Mouse (Mus musculus): ENCODE measurements around the gene Gas7. TPM values are rescaled to one million over a fixed set of nuclear protein-coding genes. Genes with fewer than 3 reads are reported as not detected.

Gas7 gene
- polyA plus RNA-seq, 1 experiment from 2014 or later: 26.6 TPM

- ATAC-seq (ENCODE audit: low FRiP score, low read depth): no peak
- H3K27ac ChIP-seq (replicated peaks): no peak overlapping the region
- no peak overlapping the region for H3K4me2 ChIP-seq
- H3K4me1 ChIP-seq (replicated peaks): 0 out of 2 replicates have a peak, but pooled peaks cover 1% of the 10 kb centered on the region
- H3K9me3 ChIP-seq: no peaks in the 10 kb centered on the region
- 52% methylated on average over 1 of the region's 1 CpGs for WGBS
- H3K36me3 ChIP-seq: no peaks in the 10 kb centered on the region
- H3K27me3 ChIP-seq: no peaks in the 10 kb centered on the region
- H3K9ac ChIP-seq: no peak overlapping the region
- H3K4me3 ChIP-seq: no peak overlapping the region
Measured at GRCm38 (mm10) chr11:67496796-67497195, 41.6 kb downstream of the Gas7 start.

DNA sequence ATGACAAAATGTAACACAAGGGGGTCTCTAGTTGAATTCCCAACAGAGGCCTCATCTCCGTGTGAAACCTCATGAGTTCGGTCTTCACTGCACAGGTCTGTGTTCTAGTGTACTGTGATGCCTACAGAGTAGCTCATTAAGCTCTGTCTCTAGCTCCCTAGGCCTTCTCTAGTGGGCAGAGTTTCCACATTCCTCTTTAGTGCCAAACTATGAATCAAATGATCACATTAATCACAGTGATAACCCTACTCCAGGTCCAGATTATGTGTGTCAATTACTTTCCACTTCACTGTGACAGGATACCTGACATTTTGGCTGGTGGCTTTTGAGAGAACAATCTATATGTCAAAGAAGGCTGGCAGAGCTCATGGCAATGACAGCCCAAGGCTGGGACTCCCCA, 44.9 kb downstream of the Gas7 start:
- no peak overlapping the region for H3K9ac ChIP-seq
- H3K4me1 ChIP-seq (replicated peaks): 0 out of 2 replicates have a peak, but pooled peaks cover 3% of the 10 kb centered on the region
- H3K27me3 ChIP-seq: no peaks in the 10 kb centered on the region
- WGBS: 91% methylated on average over 2 of the region's 2 CpGs
- no peaks in the 10 kb centered on the region for H3K9me3 ChIP-seq
- H3K36me3 ChIP-seq: no peaks in the 10 kb centered on the region
- H3K27ac ChIP-seq (replicated peaks): no peak overlapping the region
- no peak overlapping the region for H3K4me3 ChIP-seq
- no peak for ATAC-seq (ENCODE audit: low FRiP score, low read depth)
- no peak overlapping the region for H3K4me2 ChIP-seq

DNA sequence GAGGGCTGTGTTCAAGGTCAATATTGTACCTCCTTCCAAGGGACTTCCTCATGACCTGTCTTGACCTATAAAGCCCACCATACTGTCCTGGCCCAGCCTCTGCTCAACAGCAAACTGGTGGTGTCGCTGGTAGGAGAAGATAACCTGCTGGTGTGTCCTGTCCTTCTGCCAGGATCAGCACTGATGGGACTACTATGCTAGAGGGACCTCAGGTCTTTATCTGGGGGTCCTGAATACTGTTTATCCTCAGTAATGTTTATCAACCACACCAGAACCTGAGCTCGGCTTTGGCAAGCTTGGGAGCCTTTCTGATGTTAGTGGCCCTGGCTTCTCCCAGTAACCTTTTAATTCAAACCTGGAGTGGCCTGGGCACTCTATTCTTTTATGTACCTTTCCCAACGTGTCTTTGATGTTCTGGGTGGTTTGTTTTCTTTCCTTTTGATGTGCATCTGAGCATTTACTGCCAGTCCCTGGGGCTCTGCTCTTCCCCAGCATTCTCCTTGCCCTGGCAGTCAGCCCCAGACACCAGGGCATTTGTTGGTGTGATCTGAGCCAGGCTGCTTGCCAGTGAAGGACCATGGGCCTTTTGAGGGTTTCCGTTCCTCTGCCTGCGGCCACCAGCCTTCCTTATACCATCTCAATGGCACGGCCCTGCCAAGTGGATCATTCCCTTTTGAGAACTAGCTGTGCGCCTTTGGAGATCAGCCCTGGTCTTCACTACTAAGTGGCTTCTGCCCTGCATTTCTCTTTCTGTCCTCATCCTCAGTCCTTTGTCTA, 46.4 kb downstream of the Gas7 start:
- WGBS: 70% methylated on average over 7 of the region's 7 CpGs
- Histone ChIP-seq H3K4me3 (no peak overlapping the region), H3K27ac (replicated peaks) (no peak overlapping the region), H3K9me3 (no peaks in the 10 kb centered on the region), H3K4me1 (replicated peaks) (0 out of 2 replicates have a peak, but pooled peaks cover 3% of the 10 kb centered on the region), H3K27me3 (no peaks in the 10 kb centered on the region), H3K4me2 (no peak overlapping the region), H3K36me3 (no peaks in the 10 kb centered on the region), H3K9ac (no peak overlapping the region)
- ATAC-seq (ENCODE audit: low FRiP score, low read depth): no peak; the same call in 1 of the 2 replicates

DNA sequence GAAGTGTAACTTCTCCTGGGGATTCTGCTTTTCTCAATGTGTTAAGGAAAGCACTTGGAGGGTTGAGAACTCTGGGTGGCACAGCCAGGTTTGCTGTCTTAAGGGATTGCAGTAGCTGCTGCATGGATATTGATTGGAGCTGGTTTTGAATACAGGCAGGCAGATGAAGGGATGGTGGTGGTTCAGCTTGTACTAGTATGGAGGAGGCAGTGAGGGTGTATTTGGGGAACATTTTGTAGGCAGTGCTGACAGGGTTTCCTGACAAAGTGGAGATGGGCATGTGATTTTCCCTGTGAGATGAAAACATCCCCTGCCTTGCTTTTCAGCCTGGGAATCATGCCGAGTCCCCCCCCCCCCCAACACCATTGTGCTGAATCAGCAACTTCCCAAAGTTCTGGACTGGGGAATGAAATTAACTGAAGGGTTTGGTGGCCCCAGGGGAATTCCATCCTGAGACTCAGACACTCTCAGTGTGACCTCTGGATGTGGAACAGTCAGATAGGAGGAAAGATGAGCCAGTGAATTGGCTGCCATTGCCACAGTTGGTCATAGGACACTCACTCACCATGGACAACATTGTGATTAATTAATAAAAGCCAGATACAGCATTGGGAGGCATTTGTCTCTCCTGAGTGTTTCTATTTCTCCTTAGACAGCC, 54.1 kb downstream of the Gas7 start:
- Histone ChIP-seq H3K4me2 (no peak overlapping the region), H3K9ac (no peak overlapping the region), H3K27me3 (no peaks in the 10 kb centered on the region), H3K4me1 (replicated peaks) (no peaks in the 10 kb centered on the region), H3K9me3 (no peaks in the 10 kb centered on the region), H3K27ac (replicated peaks) (no peak overlapping the region), H3K4me3 (no peak overlapping the region), H3K36me3 (no peaks in the 10 kb centered on the region)
- 73% methylated on average over 1 of the region's 1 CpGs for WGBS
- ATAC-seq (ENCODE audit: low FRiP score, low read depth): no peak

DNA sequence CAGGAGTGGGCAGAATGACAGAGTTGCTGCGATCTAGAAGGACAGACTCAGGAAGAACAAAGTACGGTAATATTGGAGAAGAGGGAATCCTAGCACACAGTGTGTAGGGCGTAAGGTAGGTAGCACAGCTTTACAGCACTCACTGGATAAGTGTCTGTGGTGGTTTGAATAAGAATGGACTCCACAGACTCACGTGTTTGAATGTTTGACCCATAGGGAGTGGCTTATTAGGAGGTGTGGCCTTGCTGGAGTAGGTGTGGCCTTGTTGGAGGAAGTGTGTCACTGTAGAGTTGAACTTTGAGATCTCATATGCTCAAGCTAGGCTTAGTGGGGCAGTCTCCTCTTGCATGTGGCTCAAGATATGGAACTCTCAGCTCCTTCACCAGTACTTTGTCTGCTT, 55.6 kb downstream of the Gas7 start:
- H3K27ac ChIP-seq (replicated peaks): no peak overlapping the region
- H3K4me1 ChIP-seq (replicated peaks): no peaks in the 10 kb centered on the region
- H3K4me2 ChIP-seq: no peak overlapping the region
- H3K9ac ChIP-seq: no peak overlapping the region
- no peaks in the 10 kb centered on the region for H3K36me3 ChIP-seq
- H3K9me3 ChIP-seq: no peaks in the 10 kb centered on the region
- no peak overlapping the region for H3K4me3 ChIP-seq
- WGBS: 91% methylated on average over 4 of the region's 4 CpGs
- ATAC-seq (ENCODE audit: low FRiP score, low read depth): no peak
- no peaks in the 10 kb centered on the region for H3K27me3 ChIP-seq

DNA sequence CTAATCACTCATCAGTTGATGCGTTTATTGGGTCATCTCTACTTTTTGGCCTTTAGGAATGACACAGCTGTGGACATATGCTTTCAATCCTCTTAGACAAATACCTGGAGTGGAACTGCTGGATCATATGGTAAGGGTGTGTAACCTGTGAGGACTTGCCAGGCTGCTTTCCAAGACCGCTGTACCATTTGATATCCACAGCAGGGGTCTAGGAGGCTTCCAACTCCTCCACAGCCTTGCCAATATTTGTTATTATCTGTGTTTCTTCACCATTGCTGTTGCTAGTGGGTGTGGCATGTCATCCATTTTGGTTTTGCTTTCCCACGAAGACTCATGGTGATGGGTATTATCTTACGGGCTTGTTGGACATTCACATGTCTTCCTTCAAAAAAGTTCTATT, 57.8 kb downstream of the Gas7 start:
- H3K9me3 ChIP-seq: no peaks in the 10 kb centered on the region
- WGBS: 81% methylated on average over 4 of the region's 4 CpGs

DNA sequence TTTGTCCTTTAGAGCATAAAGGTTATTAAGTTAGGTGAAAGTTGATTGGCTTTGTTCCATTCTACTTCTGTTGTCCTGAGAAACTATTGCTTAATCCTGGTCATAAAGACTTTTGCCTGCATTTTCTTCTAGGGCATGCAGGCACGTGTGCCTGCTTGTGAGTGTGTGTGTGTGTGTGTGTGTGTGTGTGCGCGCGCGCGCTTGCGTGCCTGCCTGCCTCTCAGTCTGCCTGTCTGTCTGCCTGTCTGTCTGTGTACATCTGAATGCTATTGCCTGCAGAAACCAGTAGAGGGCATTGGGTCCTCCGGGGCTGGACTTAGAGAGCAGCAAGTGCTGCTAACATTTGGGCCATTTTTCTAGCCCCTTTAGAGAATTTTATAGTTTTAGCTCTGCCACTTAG, 59.2 kb downstream of the Gas7 start:
- whole genome bisulfite sequencing: 89% methylated on average over 8 of the region's 8 CpGs
- no peak overlapping the region for H3K4me2 ChIP-seq
- ATAC-seq (ENCODE audit: low FRiP score, low read depth): no peak
- no peaks in the 10 kb centered on the region for H3K9me3 ChIP-seq
- no peaks in the 10 kb centered on the region for H3K4me1 ChIP-seq (replicated peaks)
- no peak overlapping the region for H3K4me3 ChIP-seq
- H3K27me3 ChIP-seq: no peaks in the 10 kb centered on the region
- no peaks in the 10 kb centered on the region for H3K36me3 ChIP-seq
- no peak overlapping the region for H3K9ac ChIP-seq
- H3K27ac ChIP-seq (replicated peaks): no peak overlapping the region

More for the DNA sequence above, 57.8 kb downstream of the Gas7 start:
- Histone ChIP-seq H3K36me3 (no peaks in the 10 kb centered on the region), H3K4me2 (no peak overlapping the region), H3K27me3 (no peaks in the 10 kb centered on the region), H3K9ac (no peak overlapping the region), H3K4me3 (no peak overlapping the region), H3K4me1 (replicated peaks) (no peaks in the 10 kb centered on the region), H3K27ac (replicated peaks) (no peak overlapping the region)
- no peak for ATAC-seq (ENCODE audit: low FRiP score, low read depth)

GRCm38 (mm10) chr11:67515020-67515911, 60.0 kb downstream of the Gas7 start:
- H3K9me3 ChIP-seq: no peaks in the 10 kb centered on the region
- no peak for ATAC-seq (ENCODE audit: low FRiP score, low read depth)
- H3K27ac ChIP-seq (replicated peaks): no peak overlapping the region
- no peaks in the 10 kb centered on the region for H3K36me3 ChIP-seq
- H3K27me3 ChIP-seq: no peaks in the 10 kb centered on the region
- no peaks in the 10 kb centered on the region for H3K4me1 ChIP-seq (replicated peaks)
- H3K4me3 ChIP-seq: no peak overlapping the region
- WGBS: 55% methylated on average over 5 of the region's 5 CpGs
- H3K4me2 ChIP-seq: no peak overlapping the region
- H3K9ac ChIP-seq: no peak overlapping the region

DNA sequence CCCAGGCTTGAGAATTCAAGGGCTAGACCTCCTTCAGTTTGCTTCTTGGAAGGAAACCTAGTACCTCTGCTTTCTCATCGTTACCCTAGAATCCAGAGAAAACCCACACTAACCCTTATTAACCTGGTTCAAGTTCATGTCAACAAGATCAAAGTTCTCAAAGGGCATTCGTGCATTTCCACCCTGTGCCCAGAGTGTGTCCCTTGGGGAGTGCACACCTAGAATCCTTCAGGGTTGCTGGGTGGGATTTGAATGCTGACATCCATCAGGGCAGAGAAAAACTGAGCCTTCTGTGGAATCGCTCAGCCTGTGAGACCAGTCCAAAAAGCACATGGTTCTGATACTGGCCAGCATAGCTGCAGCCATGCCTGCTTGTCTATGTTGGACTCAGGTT, 60.7 kb downstream of the Gas7 start:
- 85% methylated on average over 3 of the region's 3 CpGs for WGBS
- Histone ChIP-seq H3K4me3 (no peak overlapping the region), H3K9ac (no peak overlapping the region), H3K27ac (replicated peaks) (no peak overlapping the region), H3K27me3 (no peaks in the 10 kb centered on the region), H3K9me3 (no peaks in the 10 kb centered on the region), H3K4me2 (no peak overlapping the region), H3K36me3 (no peaks in the 10 kb centered on the region), H3K4me1 (replicated peaks) (no peaks in the 10 kb centered on the region)
- ATAC-seq (ENCODE audit: low FRiP score, low read depth): no peak

GRCm38 (mm10) chr11:67517748-67518147, 62.5 kb downstream of the Gas7 start:
- no peaks in the 10 kb centered on the region for H3K4me1 ChIP-seq (replicated peaks)

GRCm38 (mm10) chr11:67518985-67519384, 63.7 kb downstream of the Gas7 start:
- no peak overlapping the region for H3K4me2 ChIP-seq
- peak; percentile 82 for ATAC-seq (ENCODE audit: low FRiP score, low read depth)

More at GRCm38 (mm10) chr11:67517748-67518147, 62.5 kb downstream of the Gas7 start:
- no peak overlapping the region for H3K4me3 ChIP-seq
- H3K27me3 ChIP-seq: no peaks in the 10 kb centered on the region
- WGBS: 67% methylated on average over 2 of the region's 2 CpGs
- H3K27ac ChIP-seq (replicated peaks): no peak overlapping the region
- no peak overlapping the region for H3K4me2 ChIP-seq
- H3K9ac ChIP-seq: no peak overlapping the region
- H3K36me3 ChIP-seq: no peaks in the 10 kb centered on the region
- ATAC-seq (ENCODE audit: low FRiP score, low read depth): no peak
- H3K9me3 ChIP-seq: no peaks in the 10 kb centered on the region

DNA sequence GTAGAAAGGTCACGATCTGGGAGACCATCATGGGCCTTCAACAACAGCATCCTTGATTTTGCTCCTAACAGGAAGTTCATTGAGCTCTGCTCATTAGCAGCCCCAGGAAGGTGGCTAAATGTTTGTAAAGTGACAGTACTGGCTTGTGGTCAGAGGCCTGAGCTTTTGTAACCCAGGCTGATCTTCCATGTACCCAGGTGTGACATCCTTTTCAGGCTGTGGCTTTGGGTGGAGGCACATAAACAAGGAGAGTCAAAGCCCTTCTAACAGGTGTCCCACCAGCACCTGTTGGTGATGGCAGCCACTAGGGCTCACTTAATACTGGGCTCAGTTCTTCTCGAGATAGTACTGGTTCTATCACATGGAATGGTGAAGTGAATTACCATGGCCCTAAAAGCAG, 67.4 kb downstream of the Gas7 start:
- 93% methylated on average over 2 of the region's 2 CpGs for WGBS
- Histone ChIP-seq H3K4me1 (replicated peaks) (peaks cover 13% of the 10 kb centered on the region; the same call in 1 of the 2 replicates), H3K27me3 (no peaks in the 10 kb centered on the region)

More at GRCm38 (mm10) chr11:67518985-67519384, 63.7 kb downstream of the Gas7 start:
- 85% methylated on average over 8 of the region's 8 CpGs for WGBS
- H3K27me3 ChIP-seq: no peaks in the 10 kb centered on the region
- H3K9me3 ChIP-seq: no peaks in the 10 kb centered on the region
- H3K4me3 ChIP-seq: no peak overlapping the region
- H3K4me1 ChIP-seq (replicated peaks): 0 out of 2 replicates have a peak, but pooled peaks cover 3% of the 10 kb centered on the region
- H3K9ac ChIP-seq: no peak overlapping the region
- H3K36me3 ChIP-seq: no peaks in the 10 kb centered on the region
- no peak overlapping the region for H3K27ac ChIP-seq (replicated peaks)

More for the DNA sequence above, 67.4 kb downstream of the Gas7 start:
- no peak overlapping the region for H3K9ac ChIP-seq
- no peaks in the 10 kb centered on the region for H3K9me3 ChIP-seq
- no peak overlapping the region for H3K27ac ChIP-seq (replicated peaks)
- no peaks in the 10 kb centered on the region for H3K36me3 ChIP-seq
- ATAC-seq (ENCODE audit: low FRiP score, low read depth): no peak
- H3K4me3 ChIP-seq: no peak overlapping the region
- H3K4me2 ChIP-seq: no peak overlapping the region
